Mouse (Mus musculus) inflammation-experienced regulatory T-cells, adult 6 months (primary cell): ENCODE measurements around the gene Map2. TPM values are rescaled to one million over a fixed set of nuclear protein-coding genes. Genes with fewer than 3 reads are reported as not detected.

Experiments used
- ATAC-seq: one replicate; pipeline ENCODE4 v1.8.0; 2017
- polyA plus RNA-seq, 3 experiments: library from polyadenylated mRNA; unstranded; fragments of 100-300 nt; shearing (Covaris generic); gene quantifications; one replicate each; pipeline ENCODE4 v1.2.1; 2017

The Map2 gene
- polyA plus RNA-seq, 3 experiments from 2014 or later = 6.8 to 14.9 (median 7.9) TPM

GRCm38 (mm10) chr1:66205517-66205916 lies 30.4 kb downstream of the Map2 start:
- ATAC-seq = no peak

DNA sequence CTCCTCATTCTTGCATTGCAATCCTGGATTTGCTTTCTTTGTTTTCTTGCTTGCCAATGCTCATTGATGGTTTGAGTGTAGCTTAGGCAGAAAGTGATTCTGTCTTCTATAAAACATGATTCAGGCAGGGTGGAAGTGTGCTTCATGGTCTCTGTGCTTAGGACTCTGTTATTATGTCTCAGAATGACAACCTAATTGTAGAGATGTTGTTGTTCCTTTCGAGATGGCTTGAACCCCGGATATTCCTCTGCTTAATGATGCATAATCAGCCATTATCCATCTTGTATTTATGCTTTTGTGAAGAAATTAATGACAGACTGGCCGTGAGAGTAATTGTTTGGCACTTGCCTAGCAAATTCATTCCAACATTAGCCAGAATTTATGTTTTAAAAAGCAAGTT lies 31.8 kb downstream of the Map2 start:
- no peak for ATAC-seq

DNA sequence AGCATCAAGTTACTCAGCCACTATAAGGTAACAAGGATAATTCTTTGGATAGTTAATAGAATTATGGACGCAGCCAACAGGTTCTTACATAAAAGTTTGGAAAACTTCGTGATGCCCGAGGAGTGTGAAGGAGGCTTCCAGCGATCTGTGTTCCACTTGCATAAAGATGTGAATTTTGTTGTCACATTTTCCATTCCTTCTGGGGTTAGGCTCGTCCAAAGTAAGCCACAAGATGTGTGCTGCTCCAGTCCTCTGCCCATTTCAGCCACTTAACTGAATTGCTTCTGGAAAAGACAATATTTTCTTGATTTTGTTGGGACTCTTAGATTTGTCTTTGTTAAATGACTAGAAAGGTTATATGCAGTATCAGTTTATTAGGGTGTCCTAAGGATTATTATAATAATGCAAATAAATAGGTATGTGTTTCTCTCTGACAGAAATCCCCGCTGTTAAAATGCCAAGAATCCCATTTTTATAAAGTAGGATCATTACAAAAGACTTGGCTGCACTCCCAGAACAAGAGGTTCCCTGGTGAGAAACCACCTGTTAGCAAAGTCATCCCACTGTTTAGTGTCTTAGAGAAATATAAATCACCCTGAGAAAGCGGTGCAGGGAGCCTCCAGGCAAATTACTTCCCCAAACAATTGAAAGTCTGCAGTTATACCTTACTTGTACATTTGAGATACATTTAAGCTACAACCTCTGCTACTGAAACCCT lies 36.2 kb downstream of the Map2 start:
- no peak for ATAC-seq

DNA sequence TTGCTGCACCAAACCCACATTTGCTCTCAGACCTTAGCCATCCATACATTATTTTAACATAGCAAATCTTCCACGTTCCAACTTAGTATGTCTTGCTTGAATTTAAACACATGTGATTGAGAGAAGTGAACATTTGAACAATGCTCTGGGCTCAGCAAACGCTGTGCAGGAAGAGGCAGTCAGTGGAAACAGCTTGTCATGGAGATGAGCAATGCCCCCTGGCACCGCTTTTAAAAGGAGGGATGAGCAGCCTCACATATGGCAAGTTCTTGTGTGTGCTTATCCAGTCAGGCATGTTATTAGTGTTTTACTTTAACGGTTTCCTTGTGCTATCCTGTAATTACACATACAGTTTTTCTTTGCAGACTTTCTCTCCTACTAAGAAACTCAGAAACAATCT lies 46.4 kb downstream of the Map2 start:
- ATAC-seq = no peak

DNA sequence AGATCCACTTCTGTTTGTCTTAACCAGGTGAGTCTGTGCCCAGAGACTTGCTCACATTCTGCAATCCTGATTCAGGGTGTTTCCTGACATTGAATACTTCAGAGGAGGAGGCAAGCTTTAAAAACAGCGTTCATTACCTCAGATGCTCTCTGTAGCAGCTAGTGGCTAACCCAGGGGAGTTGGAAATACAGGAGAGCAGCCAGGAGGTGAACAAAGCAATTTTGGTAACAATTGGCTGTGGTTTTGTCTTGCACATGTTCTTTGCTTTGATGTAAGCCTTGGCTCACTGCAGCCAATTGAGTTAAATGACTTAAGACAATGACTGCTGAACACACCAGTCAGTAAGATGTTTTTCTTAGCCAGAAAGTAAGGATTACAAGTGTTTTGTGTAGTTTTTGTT lies 48.3 kb downstream of the Map2 start:
- no peak for ATAC-seq

DNA sequence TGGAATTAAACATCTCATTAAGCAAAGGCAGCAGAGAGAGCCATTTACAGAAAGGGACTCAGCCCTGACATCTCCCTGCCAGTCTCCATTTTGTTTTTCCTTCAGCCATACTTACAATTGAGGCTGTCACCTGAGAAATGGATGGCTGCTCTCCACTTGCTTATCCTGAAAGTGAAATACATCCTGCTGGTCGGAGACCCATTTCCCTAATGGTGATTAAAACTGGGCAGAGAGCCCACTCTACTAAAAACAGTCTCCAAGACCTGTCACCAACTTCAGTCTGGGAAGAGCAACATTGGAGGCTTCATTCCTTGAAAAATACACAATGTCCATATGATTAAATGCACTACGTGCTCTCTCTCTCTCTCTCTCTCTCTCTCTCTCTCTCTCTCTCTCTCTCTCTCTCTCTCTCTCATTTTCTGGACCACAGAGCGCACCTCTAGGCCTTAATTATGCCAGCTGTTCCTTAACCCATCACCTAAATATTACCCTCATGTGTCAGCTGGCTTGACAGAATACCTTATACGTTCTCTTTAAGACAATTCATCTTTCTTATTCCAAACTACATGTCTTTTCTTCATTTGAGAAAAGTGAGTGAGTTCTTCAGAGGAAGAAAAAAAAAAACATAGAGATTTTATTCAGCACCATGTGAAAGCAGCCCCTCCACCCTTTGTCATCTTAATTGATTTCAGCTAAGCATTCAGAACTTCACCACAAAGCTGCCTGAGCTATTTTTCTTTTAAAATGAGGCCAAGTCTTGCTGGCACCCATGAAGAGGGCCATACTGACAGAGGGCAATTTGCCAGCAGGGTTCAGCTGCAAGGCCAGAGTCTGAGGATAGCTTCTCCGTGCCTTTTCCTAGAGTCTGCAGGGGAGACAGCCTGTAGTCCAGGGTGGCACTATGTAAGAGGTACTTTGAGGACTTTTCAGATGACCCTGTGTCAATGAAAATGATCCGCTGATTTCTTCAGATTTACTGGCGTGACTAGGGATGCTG lies 51.6 kb downstream of the Map2 start:
- no peak for ATAC-seq

DNA sequence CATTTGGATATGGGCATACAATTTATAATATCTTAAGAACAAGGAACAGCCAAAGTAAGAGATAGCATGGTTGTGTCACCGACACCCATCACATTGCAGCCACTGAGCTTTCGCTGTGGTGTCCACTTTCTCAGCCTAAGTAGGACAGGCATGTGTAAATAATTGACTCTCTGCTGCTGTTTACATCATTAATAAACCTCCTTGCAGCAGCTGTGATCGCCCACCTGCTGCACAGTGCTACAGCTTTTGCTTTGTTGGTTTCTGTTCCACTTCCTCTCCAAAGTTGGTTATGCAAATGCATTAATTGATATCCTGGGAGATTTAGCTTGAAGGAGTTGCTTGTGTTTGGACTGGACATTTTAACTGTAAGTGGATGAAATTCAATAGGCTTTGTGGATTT lies 53.1 kb downstream of the Map2 start:
- ATAC-seq = no peak

GRCm38 (mm10) chr1:66230345-66230744 lies 55.3 kb downstream of the Map2 start:
- no peak for ATAC-seq

DNA sequence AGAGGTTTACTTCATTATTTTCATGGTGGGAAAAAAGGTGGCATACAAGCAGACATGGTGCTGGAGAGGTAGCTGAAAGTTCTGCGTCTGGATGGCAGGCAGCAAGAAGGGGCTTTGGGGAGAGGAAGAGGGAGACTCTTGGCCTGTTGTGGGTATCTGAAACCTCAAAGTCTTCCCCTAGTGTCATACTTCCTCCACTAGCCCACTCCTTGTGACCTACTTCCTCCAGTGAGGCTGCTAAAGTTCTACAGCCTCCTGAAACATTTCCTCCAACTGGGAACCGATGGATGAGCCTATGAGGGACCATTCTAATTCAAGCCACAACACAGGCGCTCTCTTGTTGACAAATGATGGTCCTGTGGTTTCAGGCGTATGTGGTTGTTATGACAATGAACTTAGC lies 56.9 kb downstream of the Map2 start:
- no peak for ATAC-seq

DNA sequence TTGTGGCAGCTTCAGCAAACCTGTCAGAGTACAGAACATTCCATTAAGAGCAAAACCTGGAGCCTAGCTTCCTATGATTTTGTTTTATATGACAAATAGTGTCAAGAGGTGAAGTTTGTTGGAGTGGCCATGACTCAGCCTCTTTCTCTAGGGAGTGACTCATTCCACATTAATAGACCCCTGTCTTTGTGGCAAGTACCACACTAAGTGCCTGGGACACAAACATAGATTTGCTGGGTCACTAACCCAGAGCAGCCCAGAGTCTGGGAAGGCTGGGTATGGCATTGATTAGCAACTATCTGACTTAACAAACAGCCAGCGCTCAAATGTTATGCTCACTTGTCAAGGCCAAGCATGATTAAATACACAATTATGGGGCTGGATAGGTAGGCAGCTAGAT lies 69.8 kb downstream of the Map2 start:
- no peak for ATAC-seq

DNA sequence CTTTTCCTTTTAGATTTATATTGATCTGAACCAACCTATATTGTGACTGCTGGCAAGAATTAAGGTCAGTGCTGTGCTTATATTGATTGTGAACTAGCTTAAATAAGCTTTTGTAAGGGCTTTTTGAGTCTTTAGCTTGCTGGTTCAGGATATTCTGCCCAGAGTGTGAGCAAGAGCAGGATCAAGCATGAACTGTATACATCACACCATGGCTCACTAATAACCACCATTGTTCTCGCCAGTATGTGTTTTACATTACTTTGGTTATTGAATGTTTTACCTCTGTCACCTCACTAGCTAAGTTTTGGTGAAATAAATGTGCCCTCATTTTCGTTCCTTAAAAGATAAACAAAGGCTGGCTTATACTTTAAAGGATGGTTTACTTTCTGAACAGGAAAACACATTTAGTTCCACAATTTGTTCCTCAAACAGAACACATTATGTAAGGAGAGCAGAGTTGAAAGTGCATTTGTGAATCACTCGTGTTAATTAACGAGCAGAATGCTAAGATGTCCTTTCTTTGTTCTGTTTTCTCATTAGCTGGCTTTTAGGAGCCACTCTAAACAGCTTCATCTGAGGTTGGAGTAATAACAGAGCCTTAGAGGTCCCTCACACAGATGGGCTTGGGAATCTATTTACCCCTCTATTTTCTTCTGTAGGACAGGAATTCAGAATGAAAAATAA lies 76.7 kb downstream of the Map2 start:
- ATAC-seq = no peak

DNA sequence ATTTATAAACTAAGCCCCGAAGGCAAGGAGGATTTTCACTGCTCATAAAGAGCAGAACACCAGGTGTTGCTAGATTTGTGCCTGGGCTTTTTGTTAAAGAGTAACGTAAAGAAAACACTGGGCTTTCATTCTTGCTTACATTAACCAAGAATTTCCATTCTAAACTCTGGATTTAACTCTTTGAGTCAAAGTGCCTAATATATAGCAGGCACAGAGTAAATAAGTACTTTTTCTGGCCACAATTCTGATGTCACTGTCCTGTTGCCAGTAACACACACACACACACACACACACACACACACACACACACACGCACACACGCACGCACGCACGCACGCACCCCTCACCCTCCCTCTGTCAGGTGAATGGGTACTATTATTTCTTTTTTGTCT lies 77.3 kb downstream of the Map2 start:
- no peak for ATAC-seq

GRCm38 (mm10) chr1:66263220-66263619 lies 88.1 kb downstream of the Map2 start:
- ATAC-seq = no peak

- no peak for ATAC-seq
These were observed 91.3 kb downstream of the Map2 start for GRCm38 (mm10) chr1:66266231-66266924.

- ATAC-seq = no peak
These were observed 102.6 kb downstream of the Map2 start for GRCm38 (mm10) chr1:66277663-66278062.

DNA sequence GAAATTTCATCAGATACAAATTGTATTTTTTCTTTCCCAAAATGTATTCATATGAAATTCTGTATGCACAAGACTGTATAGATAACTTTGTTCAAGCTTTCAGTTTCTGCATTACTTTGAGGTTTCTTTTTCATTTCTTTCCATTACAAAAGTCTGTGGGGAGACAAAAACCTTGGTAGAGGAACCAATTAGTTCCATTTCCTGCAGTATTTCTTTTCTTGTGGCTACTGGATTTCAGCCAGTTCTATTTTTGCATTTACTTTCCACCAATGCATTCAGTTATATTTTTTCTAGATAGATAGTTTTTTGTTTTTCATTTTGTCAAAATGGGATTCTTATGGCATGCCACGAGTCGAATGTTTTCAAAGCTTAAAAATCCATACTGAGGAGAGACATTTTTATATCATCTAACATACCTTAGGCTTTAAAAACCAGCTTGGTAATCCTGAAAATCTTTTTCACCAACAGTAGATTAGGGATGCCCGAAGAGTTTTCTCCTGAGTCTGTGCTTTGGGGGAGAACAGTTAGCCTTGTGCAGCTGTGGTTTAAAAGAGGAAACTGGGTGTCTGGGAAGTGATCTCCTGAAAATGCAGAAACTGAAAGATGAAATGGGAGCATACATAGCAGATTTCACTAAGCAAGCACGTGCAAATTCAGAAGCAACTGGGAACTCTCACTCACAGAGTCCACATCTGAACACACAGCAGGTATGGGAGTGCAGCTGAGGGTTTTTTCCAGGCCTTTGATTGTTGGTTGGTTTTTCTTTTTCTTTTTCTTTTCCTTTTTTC lies 104.3 kb downstream of the Map2 start:
- ATAC-seq = peak; percentile 84

DNA sequence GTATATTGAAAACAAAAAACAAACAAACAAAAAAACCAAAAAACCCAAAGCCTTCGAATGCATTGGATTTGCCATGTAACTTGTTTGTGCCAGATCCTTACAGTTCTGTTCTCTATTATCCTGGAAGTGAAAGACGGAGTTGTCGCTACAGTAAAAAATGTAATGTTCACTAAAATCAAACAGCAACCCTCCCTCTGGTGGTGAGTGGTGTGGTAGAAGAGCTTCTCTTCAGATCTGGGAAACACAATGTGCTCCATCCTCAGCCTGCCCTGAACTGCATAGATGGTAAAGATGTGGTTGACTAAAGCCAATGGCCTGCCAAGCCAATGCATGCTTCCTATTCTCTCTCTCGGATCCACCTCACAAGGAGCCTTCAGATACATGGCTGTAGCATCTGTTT lies 105.1 kb downstream of the Map2 start:
- ATAC-seq = no peak

- no peak for ATAC-seq
These were observed 107.4 kb downstream of the Map2 start for GRCm38 (mm10) chr1:66282447-66282846.

GRCm38 (mm10) chr1:66288987-66289386 lies 113.9 kb downstream of the Map2 start:
- ATAC-seq = no peak

DNA sequence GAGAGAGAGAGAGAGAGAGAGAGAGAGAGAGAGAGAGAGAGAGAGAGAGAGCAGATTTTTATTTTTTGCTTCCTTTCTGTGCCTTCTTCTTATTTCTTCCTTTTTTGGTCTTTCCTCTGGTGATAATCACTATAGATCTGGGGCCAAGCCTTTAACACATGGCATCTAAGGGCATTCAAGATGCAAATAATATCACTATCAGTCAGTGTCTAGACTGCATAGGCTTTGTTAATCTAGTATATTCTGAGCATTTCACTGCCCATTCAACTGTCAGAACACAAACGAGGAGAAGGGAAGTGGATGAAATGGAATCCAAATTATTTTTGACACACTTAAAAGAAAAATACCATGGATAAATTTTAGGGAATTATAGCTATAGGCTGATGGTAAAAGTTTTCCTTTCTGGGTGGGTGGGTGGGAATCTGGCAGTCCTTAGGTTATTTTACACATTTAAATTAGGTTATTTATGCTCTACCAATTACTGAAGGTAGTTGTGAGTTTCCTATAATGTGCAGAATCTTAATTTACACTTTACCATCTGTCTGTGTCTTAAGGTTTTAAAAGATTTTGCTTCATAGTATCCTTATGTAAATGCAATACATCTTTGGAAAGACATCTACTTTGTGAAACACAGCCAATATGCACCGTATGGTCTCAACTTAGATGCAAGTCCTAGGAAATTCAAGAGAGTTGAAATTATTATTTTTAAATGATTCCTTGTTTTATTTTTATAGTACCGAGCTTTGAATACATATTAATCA lies 117.2 kb downstream of the Map2 start:
- no peak for ATAC-seq

DNA sequence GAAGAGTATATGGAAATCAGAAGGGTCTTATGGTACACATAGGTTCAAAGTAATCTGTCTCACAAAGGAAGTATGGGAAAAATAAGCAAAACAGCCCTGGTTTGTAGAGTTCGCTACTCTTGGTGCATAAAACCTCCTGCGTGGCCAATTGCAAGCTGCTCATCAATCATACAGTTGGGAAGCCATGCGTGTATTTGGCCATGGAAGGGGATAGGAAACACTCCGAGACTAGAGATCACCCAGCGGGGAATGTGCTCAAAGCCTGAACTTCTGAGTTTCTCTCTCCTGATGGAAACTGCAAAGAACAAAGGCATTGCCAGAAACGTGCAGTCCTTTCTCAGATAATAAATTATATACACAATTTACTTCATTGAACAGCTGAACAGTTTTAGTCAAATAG lies 124.3 kb downstream of the Map2 start:
- ATAC-seq = no peak
